Mouse (Mus musculus) spleen, adult 2 months (tissue): ENCODE measurements at regions not wholly inside any gene's neighbourhood (a gene's known extent, or its start where the extent isn't known, plus 50 kb on each side); places are given as distances from the start of the nearest gene placed in this dataset.

Experiments used
- DNase-seq, 2 experiments: peaks; one replicate each; pipeline versions ENCODE4 v3.0.0 to v3.0.0-alpha.2; 2012 to 2021; ENCODE audit warnings: low spot score in 2 of 2, low read depth in 1 of 2
- H3K27ac ChIP-seq: fragments of 200-500 bp; 2 replicates; pipeline ENCODE4 v1.5.1; 2012; ENCODE audit warnings: low read length, inconsistent platforms; ENCODE audit not compliant: insufficient read depth
- H3K27me3 ChIP-seq: fragments of 200-500 bp; 2 replicates; pipeline ENCODE4 v1.6.1; 2012; ENCODE audit warnings: mild to moderate bottlenecking, moderate library complexity, low read length, inconsistent platforms; ENCODE audit not compliant: control insufficient read depth, insufficient read depth
- H3K36me3 ChIP-seq: fragments of 200-500 bp; 2 replicates; pipeline ENCODE4 v1.6.1; 2012; ENCODE audit warnings: mild to moderate bottlenecking, low read length, inconsistent platforms; ENCODE audit not compliant: control insufficient read depth, insufficient read depth
- H3K4me1 ChIP-seq: fragments of 200-500 bp; 2 replicates; pipeline ENCODE4 v1.6.1; 2011; ENCODE audit warnings: inconsistent platforms; ENCODE audit not compliant: control insufficient read depth, insufficient read depth, insufficient read length
- H3K4me3 ChIP-seq: fragments of 200-500 bp; 2 replicates; pipeline ENCODE4 v1.5.1; 2011; ENCODE audit warnings: mild to moderate bottlenecking, inconsistent platforms; ENCODE audit not compliant: insufficient read depth, insufficient read length; ENCODE audit errors: extremely low read depth
- CTCF ChIP-seq: fragments of 200-500 bp; IDR thresholded peaks from 2 replicates; pipeline ENCODE4 v1.5.1; 2011; ENCODE audit warnings: mild to moderate bottlenecking, inconsistent platforms; ENCODE audit not compliant: insufficient read depth, insufficient read length, insufficient replicate concordance; ENCODE audit errors: extremely low read depth
- POLR2A ChIP-seq: fragments of 200-500 bp; IDR thresholded peaks from 2 replicates; pipeline ENCODE4 v1.6.1; 2011; ENCODE audit warnings: low read depth, low read length, inconsistent platforms
- WGBS: fragments of 180-500 bp; shearing (Covaris S2); methylation state at CpG from one replicate; pipeline ENCODE4 v1.1.7; 2018; 5-methylcytosine and 5-hydroxymethylcytosine counted together

DNA sequence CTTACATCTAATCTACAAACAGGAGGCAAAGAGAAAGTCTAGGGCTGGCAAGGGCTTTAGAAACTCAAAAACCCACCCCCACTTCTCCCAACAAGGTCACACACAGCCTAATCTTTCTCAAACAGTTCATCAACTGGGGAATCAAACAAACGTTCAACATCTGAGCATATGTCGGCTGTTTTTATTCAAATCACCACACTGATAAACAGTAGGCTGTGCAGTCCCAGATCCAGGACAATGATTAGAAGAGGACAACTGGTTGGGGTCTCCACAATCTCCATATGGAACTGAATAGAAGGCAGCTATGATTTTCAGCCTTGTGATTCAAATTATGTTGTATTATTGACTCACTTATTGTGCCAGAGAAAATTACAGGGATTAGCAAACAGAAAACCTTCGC, 193.1 kb upstream of the Clnk start:
- Histone ChIP-seq H3K4me3 (no peak overlapping the region), H3K27me3 (no peaks in the 10 kb centered on the region), H3K4me1 (no peaks in the 10 kb centered on the region), H3K27ac (no peak overlapping the region), H3K36me3 (no peaks in the 10 kb centered on the region)
- no peak for TF ChIP-seq CTCF
- TF ChIP-seq POLR2A: no peak
- 89% methylated on average over 3 of the region's 3 CpGs for WGBS
- DNase-seq: no peak

GRCm38 (mm10) chr5:39063061-39063460, 186.4 kb upstream of the Clnk start:
- TF ChIP-seq CTCF: no peak
- no peak for TF ChIP-seq POLR2A
- no peak for DNase-seq
- Histone ChIP-seq H3K27me3 (no peaks in the 10 kb centered on the region), H3K27ac (no peak overlapping the region), H3K4me1 (no peaks in the 10 kb centered on the region), H3K36me3 (no peaks in the 10 kb centered on the region), H3K4me3 (no peak overlapping the region)
- WGBS: 88% methylated on average over 3 of the region's 3 CpGs

DNA sequence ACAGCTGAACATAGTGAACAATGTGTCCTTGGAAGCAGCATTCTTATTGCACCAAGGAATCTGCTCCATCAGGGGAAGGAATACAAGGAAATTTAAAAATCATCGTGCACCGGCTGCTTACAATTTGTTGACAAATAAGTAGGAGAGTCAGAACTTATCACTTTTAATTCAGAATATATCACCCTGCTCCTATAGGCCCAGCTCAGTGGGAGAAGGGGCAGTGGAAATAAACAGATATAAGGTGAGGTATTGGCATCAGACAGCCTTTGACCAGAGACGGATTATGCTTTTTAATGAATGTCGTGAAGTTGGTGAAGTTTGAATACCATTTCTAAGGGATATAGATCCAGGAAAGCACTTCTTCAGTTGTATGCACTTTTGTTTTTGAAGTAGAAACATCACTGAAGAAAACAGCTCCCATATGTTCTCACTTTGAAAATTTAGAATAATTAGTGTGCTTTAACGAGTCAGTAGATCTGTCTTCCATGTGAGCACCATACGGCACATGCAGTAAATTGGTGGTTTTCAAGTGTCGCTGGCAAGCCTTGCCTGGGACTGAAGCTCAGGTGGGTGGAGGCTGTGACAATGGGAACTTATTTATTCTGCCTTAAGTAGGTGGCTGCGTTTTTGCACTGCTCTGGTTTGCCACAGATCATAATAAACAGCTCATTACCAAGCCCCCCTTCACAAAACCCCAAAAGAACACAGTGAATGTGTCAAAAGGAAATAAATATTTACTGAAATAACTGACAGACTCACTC, 176.1 kb upstream of the Clnk start:
- TF ChIP-seq CTCF (no peak), POLR2A (no peak)
- 88% methylated on average over 8 of the region's 8 CpGs for WGBS

DNA sequence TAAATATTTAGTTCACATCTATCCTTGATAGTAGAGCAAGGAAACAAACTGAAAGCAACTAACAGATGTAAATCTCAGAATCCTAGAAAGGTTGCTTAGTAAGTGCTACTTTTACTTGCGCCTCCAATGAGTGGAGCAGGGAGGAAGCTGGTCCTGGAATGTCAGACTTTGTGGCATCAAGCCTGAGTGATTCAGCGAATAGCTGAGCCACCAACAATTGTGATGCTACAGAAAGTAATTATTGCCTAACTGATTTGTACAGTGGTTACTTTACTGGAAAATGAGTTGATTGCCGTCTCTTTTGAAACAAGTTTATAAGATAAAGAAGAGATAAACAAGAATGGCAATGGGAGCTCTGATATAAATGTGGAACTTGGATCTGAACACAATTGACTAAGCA, 173.9 kb upstream of the Clnk start:
- no peak overlapping the region for H3K27ac ChIP-seq
- H3K4me1 ChIP-seq: no peaks in the 10 kb centered on the region
- H3K4me3 ChIP-seq: no peak overlapping the region
- no peak for DNase-seq
- TF ChIP-seq CTCF (no peak), POLR2A (no peak)
- H3K36me3 ChIP-seq: no peaks in the 10 kb centered on the region
- 91% methylated on average over 3 of the region's 3 CpGs for WGBS
- no peaks in the 10 kb centered on the region for H3K27me3 ChIP-seq

More for the DNA sequence above, 176.1 kb upstream of the Clnk start:
- Histone ChIP-seq H3K36me3 (no peaks in the 10 kb centered on the region), H3K4me1 (no peaks in the 10 kb centered on the region), H3K4me3 (no peak overlapping the region), H3K27me3 (no peaks in the 10 kb centered on the region; the same call in 1 of the 2 replicates), H3K27ac (no peak overlapping the region)
- DNase-seq: no peak

- WGBS: 66% methylated on average over 2 of the region's 2 CpGs
- H3K27me3 ChIP-seq: no peaks in the 10 kb centered on the region
- no peak for DNase-seq
These were observed 172.5 kb upstream of the Clnk start for GRCm38 (mm10) chr5:39049141-39049540.

GRCm38 (mm10) chr5:39040467-39040866, 163.9 kb upstream of the Clnk start:
- Histone ChIP-seq H3K4me1 (no peaks in the 10 kb centered on the region), H3K27ac (no peak overlapping the region), H3K4me3 (no peak overlapping the region), H3K36me3 (no peaks in the 10 kb centered on the region), H3K27me3 (no peaks in the 10 kb centered on the region)
- WGBS: 85% methylated on average over 2 of the region's 2 CpGs
- TF ChIP-seq CTCF: no peak
- TF ChIP-seq POLR2A: no peak
- no peak for DNase-seq

More at GRCm38 (mm10) chr5:39049141-39049540, 172.5 kb upstream of the Clnk start:
- no peak for TF ChIP-seq CTCF
- no peak for TF ChIP-seq POLR2A
- Histone ChIP-seq H3K36me3 (no peaks in the 10 kb centered on the region), H3K27ac (no peak overlapping the region), H3K4me3 (no peak overlapping the region), H3K4me1 (no peaks in the 10 kb centered on the region)

- H3K27ac ChIP-seq: no peak overlapping the region
- H3K36me3 ChIP-seq: no peaks in the 10 kb centered on the region
- no peaks in the 10 kb centered on the region for H3K27me3 ChIP-seq
- H3K4me1 ChIP-seq: no peaks in the 10 kb centered on the region
- DNase-seq: no peak
- TF ChIP-seq POLR2A (no peak), CTCF (no peak)
- no peak overlapping the region for H3K4me3 ChIP-seq
- 92% methylated on average over 4 of the region's 4 CpGs for whole genome bisulfite sequencing
These were observed 146.6 kb upstream of the Clnk start for GRCm38 (mm10) chr5:39023241-39023640.
